Mouse (Mus musculus) kidney, adult 2 months (tissue): Measurements from ENCODE around the gene Pcp4. TPM values are rescaled to one million over a fixed set of nuclear protein-coding genes. Genes with fewer than 3 reads are reported as not detected.

Source experiments
- DNase-seq: peaks from one replicate; pipeline ENCODE4 v3.0.0; 2021
- H3K27ac ChIP-seq: fragments of 200-500 bp; 2 replicates; pipeline ENCODE4 v1.5.1; 2012; ENCODE audit warnings: low read depth, low read length, control low read depth, inconsistent platforms; ENCODE audit not compliant: insufficient read depth
- H3K27me3 ChIP-seq: fragments of 200-500 bp; replicated peaks from 2 replicates; pipeline ENCODE4 v1.6.1; 2012; ENCODE audit warnings: mild to moderate bottlenecking, moderate library complexity, low read length, inconsistent platforms; ENCODE audit not compliant: control insufficient read depth, insufficient read depth
- H3K36me3 ChIP-seq: fragments of 200-500 bp; 2 replicates; pipeline ENCODE4 v1.6.1; 2012; ENCODE audit warnings: mild to moderate bottlenecking, moderate library complexity, low read length, inconsistent platforms; ENCODE audit not compliant: control insufficient read depth, insufficient read depth
- H3K4me1 ChIP-seq: fragments of 200-500 bp; 2 replicates; pipeline ENCODE4 v1.6.1; 2011; ENCODE audit warnings: low read length; ENCODE audit not compliant: control insufficient read depth, insufficient read depth
- H3K4me3 ChIP-seq: fragments of 200-500 bp; 2 replicates; pipeline ENCODE4 v1.5.1; 2011; ENCODE audit warnings: mild to moderate bottlenecking, low read depth, low read length, control low read depth; ENCODE audit not compliant: insufficient read depth
- CTCF ChIP-seq: fragments of 200-500 bp; conservative IDR thresholded peaks from 2 replicates; pipeline ENCODE4 v1.5.1; 2011; ENCODE audit warnings: low read depth, mild to moderate bottlenecking, control low read depth, low read length, moderate library complexity, mixed read lengths; ENCODE audit not compliant: insufficient read depth, insufficient read length
- POLR2A ChIP-seq: fragments of 200-500 bp; IDR thresholded peaks from one replicate; pipeline ENCODE4 v1.6.1; 2011; ENCODE audit warnings: low read depth, low read length, control low read depth
- WGBS: fragments of 180-500 bp; shearing (Covaris S2); methylation state at CpG from one replicate; pipeline ENCODE4 v1.1.7; 2018; 5-methylcytosine and 5-hydroxymethylcytosine counted together
- polyA plus RNA-seq: library from polyadenylated mRNA; depleted of rRNA; stranded (reverse); fragments of >200 nt; gene quantifications from 2 replicates; pipeline ENCODE4 v1.2.3, GENCODE M21; 2012

Gene Pcp4
- polyA plus RNA-seq, 1 experiment, result 0.34 TPM

- no peak for DNase-seq
- WGBS, result 58% methylated on average over 5 of the region's 5 CpGs
- H3K27me3 ChIP-seq, result no peaks in the 10 kb centered on the region
- no peak overlapping the region for H3K4me3 ChIP-seq
- TF ChIP-seq CTCF (no peak), POLR2A (no peak)
- H3K36me3 ChIP-seq, result no peaks in the 10 kb centered on the region
- H3K27ac ChIP-seq, result no peak overlapping the region
- H3K4me1 ChIP-seq, result no peaks in the 10 kb centered on the region
These were observed 20.6 kb downstream of the Pcp4 start for GRCm38 (mm10) chr16:96488038-96488437.

GRCm38 (mm10) chr16:96491530-96491929, 24.1 kb downstream of the Pcp4 start:
- DNase-seq, result no peak
- Histone ChIP-seq H3K4me3 (no peak overlapping the region), H3K27ac (no peak overlapping the region), H3K4me1 (no peaks in the 10 kb centered on the region), H3K36me3 (no peaks in the 10 kb centered on the region), H3K27me3 (0 out of 2 replicates have a peak, but pooled peaks cover 1% of the 10 kb centered on the region)
- 68% methylated on average over 3 of the region's 3 CpGs for whole genome bisulfite sequencing
- TF ChIP-seq POLR2A (no peak), CTCF (no peak)

GRCm38 (mm10) chr16:96494079-96494478, 26.7 kb downstream of the Pcp4 start:
- Histone ChIP-seq H3K27ac (no peak overlapping the region), H3K4me3 (no peak overlapping the region), H3K4me1 (no peaks in the 10 kb centered on the region), H3K36me3 (no peaks in the 10 kb centered on the region), H3K27me3 (0 out of 2 replicates have a peak, but pooled peaks cover 1% of the 10 kb centered on the region)
- no peak for DNase-seq
- TF ChIP-seq CTCF (no peak), POLR2A (no peak)
- 86% methylated on average over 6 of the region's 6 CpGs for WGBS

GRCm38 (mm10) chr16:96498951-96499350, 31.5 kb downstream of the Pcp4 start:
- H3K4me3 ChIP-seq, result no peak overlapping the region
- WGBS, result 80% methylated on average over 7 of the region's 7 CpGs
- H3K27me3 ChIP-seq, result no peaks in the 10 kb centered on the region
- no peaks in the 10 kb centered on the region for H3K36me3 ChIP-seq
- no peaks in the 10 kb centered on the region for H3K4me1 ChIP-seq
- no peak overlapping the region for H3K27ac ChIP-seq
- DNase-seq, result no peak
- TF ChIP-seq POLR2A (no peak), CTCF (no peak)

GRCm38 (mm10) chr16:96501241-96501640, 33.8 kb downstream of the Pcp4 start:
- no peak for DNase-seq
- no peaks in the 10 kb centered on the region for H3K4me1 ChIP-seq
- 78% methylated on average over 6 of the region's 6 CpGs for WGBS

GRCm38 (mm10) chr16:96502586-96502985, 35.2 kb downstream of the Pcp4 start:
- no peaks in the 10 kb centered on the region for H3K36me3 ChIP-seq
- no peak for TF ChIP-seq POLR2A
- no peak for TF ChIP-seq CTCF
- H3K4me1 ChIP-seq, result no peaks in the 10 kb centered on the region
- no peak for DNase-seq
- 79% methylated on average over 3 of the region's 3 CpGs for WGBS
- H3K4me3 ChIP-seq, result no peak overlapping the region
- H3K27ac ChIP-seq, result no peak overlapping the region
- H3K27me3 ChIP-seq, result no peaks in the 10 kb centered on the region

More at GRCm38 (mm10) chr16:96501241-96501640, 33.8 kb downstream of the Pcp4 start:
- Histone ChIP-seq H3K27ac (no peak overlapping the region), H3K36me3 (no peaks in the 10 kb centered on the region), H3K27me3 (no peaks in the 10 kb centered on the region), H3K4me3 (no peak overlapping the region)
- TF ChIP-seq POLR2A (no peak), CTCF (no peak)

GRCm38 (mm10) chr16:96514466-96514865, 47.1 kb downstream of the Pcp4 start:
- Histone ChIP-seq H3K36me3 (no peaks in the 10 kb centered on the region), H3K4me3 (no peak overlapping the region), H3K27ac (no peak overlapping the region), H3K27me3 (no peaks in the 10 kb centered on the region), H3K4me1 (no peaks in the 10 kb centered on the region)
- 81% methylated on average over 3 of the region's 3 CpGs for WGBS
- DNase-seq, result no peak
- no peak for TF ChIP-seq CTCF
- TF ChIP-seq POLR2A, result no peak
